Mouse (Mus musculus) embryonic facial prominence, embryonic 14.5 days (tissue): ENCODE measurements around the gene Frs2. TPM values are rescaled to one million over a fixed set of nuclear protein-coding genes. Genes with fewer than 3 reads are reported as not detected.

ENCODE experiments used
- ATAC-seq: fragments of 200-750 bp; cut with Nextera tagmentation; 2 replicates; pipeline ENCODE4 v1.8.0; 2017; ENCODE audit warnings: low read depth, moderate number of reproducible peaks, moderate TSS enrichment
- DNase-seq: peaks from one replicate; pipeline ENCODE4 v3.0.0-alpha.2; 2015; ENCODE audit warnings: low spot score
- H3K27ac ChIP-seq: fragments of 300-500 bp; sonication (generic); replicated peaks from 2 replicates; pipeline ENCODE4 v1.5.1; 2014; ENCODE audit warnings: low read depth, mild to moderate bottlenecking, low read length, moderate library complexity
- H3K27me3 ChIP-seq: fragments of 300-500 bp; sonication (generic); replicated peaks from 2 replicates; pipeline ENCODE4 v1.6.1; 2014; ENCODE audit warnings: low read length; ENCODE audit not compliant: control insufficient read depth, insufficient read depth
- H3K36me3 ChIP-seq: fragments of 300-500 bp; sonication (generic); 2 replicates; pipeline ENCODE4 v1.6.1; 2014; ENCODE audit warnings: low read length, mixed read lengths; ENCODE audit not compliant: control insufficient read depth, insufficient read depth
- H3K4me1 ChIP-seq: fragments of 300-500 bp; sonication (generic); 2 replicates; pipeline ENCODE4 v1.6.1; 2014; ENCODE audit warnings: antibody characterized with exemption, low read length; ENCODE audit not compliant: control insufficient read depth, insufficient read depth
- H3K4me2 ChIP-seq: fragments of 300-500 bp; sonication (generic); 2 replicates; pipeline ENCODE4 v1.6.1; 2014; ENCODE audit warnings: low read depth, mild to moderate bottlenecking, low read length, moderate library complexity, mixed read lengths
- H3K4me3 ChIP-seq: fragments of 300-500 bp; sonication (generic); 2 replicates; pipeline ENCODE4 v1.5.1; 2014; ENCODE audit warnings: low read depth, mild to moderate bottlenecking, low read length
- H3K9ac ChIP-seq: fragments of 300-500 bp; sonication (generic); 2 replicates; pipeline ENCODE4 v1.6.1; 2014; ENCODE audit warnings: low read depth, mild to moderate bottlenecking, low read length, moderate library complexity, mixed read lengths
- H3K9me3 ChIP-seq: fragments of 300-500 bp; sonication (generic); 2 replicates; pipeline ENCODE4 v1.6.1; 2016; ENCODE audit warnings: low read length; ENCODE audit not compliant: control insufficient read depth
- WGBS: fragments of 180-500 bp; shearing (Covaris S2); extraction: QIAGEN DNeasy Blood & Tissue Kit; methylation state at CpG from one replicate; pipeline ENCODE4 v1.1.7; 2014; 5-methylcytosine and 5-hydroxymethylcytosine counted together
- polyA plus RNA-seq: library from polyadenylated mRNA; unstranded; fragments of >200 nt; fragmentation: Nextera tagmentation; extraction: Ambion mirVana; gene quantifications from 2 replicates; pipeline ENCODE4 v1.2.1, GENCODE M21; 2014

Frs2 gene
- 22.6 and 27.6 TPM in 2 replicates for polyA plus RNA-seq

GRCm38 (mm10) chr10:117148361-117149003 is at the start of gene Frs2:
Gene Frs2, minus strand, starts transcription at chr10:117148534.
- peak within 1 kb of the TSS; percentile 78 for H3K4me2 ChIP-seq
- no peaks in the 10 kb centered on the region for H3K9me3 ChIP-seq
- H3K27me3 ChIP-seq, result no peaks in the 10 kb centered on the region
- peaks cover 24% of the 10 kb centered on the region for H3K4me1 ChIP-seq
- DNase-seq (peak; percentile 97), ATAC-seq (peak; percentile 97)
- H3K4me3 ChIP-seq, result peak within 1 kb of the TSS; percentile 98
- H3K36me3 ChIP-seq, result no peaks in the 10 kb centered on the region
- H3K9ac ChIP-seq, result peak within 1 kb of the TSS; percentile 97
- 1% methylated on average over 29 of the region's 57 CpGs for WGBS
- H3K27ac ChIP-seq, result peak within 1 kb of the TSS; percentile 89

GRCm38 (mm10) chr10:117196696-117197095 is 48.4 kb upstream of the Frs2 start:
- no peaks in the 10 kb centered on the region; the same call in 1 of the 2 replicates for H3K4me1 ChIP-seq
- 76% methylated on average over 3 of the region's 3 CpGs for WGBS
- H3K4me3 ChIP-seq, result no peak overlapping the region
- no peaks in the 10 kb centered on the region for H3K36me3 ChIP-seq
- no peak for ATAC-seq
- H3K4me2 ChIP-seq, result no peak overlapping the region
- H3K9me3 ChIP-seq, result no peaks in the 10 kb centered on the region
- no peak overlapping the region for H3K9ac ChIP-seq
- no peak overlapping the region for H3K27ac ChIP-seq
- DNase-seq, result no peak
- no peaks in the 10 kb centered on the region for H3K27me3 ChIP-seq

GRCm38 (mm10) chr10:117195748-117196147 is 47.4 kb upstream of the Frs2 start:
- no peak for DNase-seq
- H3K27ac ChIP-seq, result no peak overlapping the region
- no peaks in the 10 kb centered on the region for H3K9me3 ChIP-seq
- H3K4me2 ChIP-seq, result no peak overlapping the region
- no peaks in the 10 kb centered on the region for H3K27me3 ChIP-seq
- ATAC-seq, result no peak
- no peaks in the 10 kb centered on the region; the same call in 1 of the 2 replicates for H3K4me1 ChIP-seq
- 93% methylated on average over 4 of the region's 4 CpGs for WGBS
- no peaks in the 10 kb centered on the region for H3K36me3 ChIP-seq
- no peak overlapping the region for H3K9ac ChIP-seq
- no peak overlapping the region for H3K4me3 ChIP-seq

GRCm38 (mm10) chr10:117195005-117195404 is 46.7 kb upstream of the Frs2 start:
- no peak overlapping the region for H3K9ac ChIP-seq
- DNase-seq (peak; percentile 66), ATAC-seq (peak; percentile 47; the same call in 1 of the 2 replicates)
- no peak overlapping the region for H3K27ac ChIP-seq
- H3K9me3 ChIP-seq, result no peaks in the 10 kb centered on the region
- H3K4me1 ChIP-seq, result no peaks in the 10 kb centered on the region; the same call in 1 of the 2 replicates
- H3K4me3 ChIP-seq, result no peak overlapping the region
- 79% methylated on average over 12 of the region's 12 CpGs for WGBS
- no peaks in the 10 kb centered on the region for H3K36me3 ChIP-seq
- no peaks in the 10 kb centered on the region for H3K27me3 ChIP-seq
- no peak overlapping the region for H3K4me2 ChIP-seq

GRCm38 (mm10) chr10:117193364-117193763 is 45.0 kb upstream of the Frs2 start:
- no peak overlapping the region for H3K27ac ChIP-seq
- H3K9ac ChIP-seq, result no peak overlapping the region
- H3K4me2 ChIP-seq, result no peak overlapping the region
- H3K4me1 ChIP-seq, result no peaks in the 10 kb centered on the region
- ATAC-seq (no peak), DNase-seq (no peak)
- no peak overlapping the region for H3K4me3 ChIP-seq
- H3K27me3 ChIP-seq, result no peaks in the 10 kb centered on the region
- H3K36me3 ChIP-seq, result no peaks in the 10 kb centered on the region
- H3K9me3 ChIP-seq, result no peaks in the 10 kb centered on the region
- 79% methylated on average over 5 of the region's 5 CpGs for WGBS

- WGBS, result 55% methylated on average over 9 of the region's 9 CpGs
- Histone ChIP-seq H3K4me1 (peaks cover 4% of the 10 kb centered on the region), H3K27ac (no peak overlapping the region), H3K4me3 (no peak overlapping the region), H3K27me3 (no peaks in the 10 kb centered on the region), H3K4me2 (no peak overlapping the region), H3K9me3 (no peaks in the 10 kb centered on the region), H3K9ac (no peak overlapping the region), H3K36me3 (no peaks in the 10 kb centered on the region)
- DNase-seq, result no peak
- ATAC-seq, result no peak
Measured at GRCm38 (mm10) chr10:117185399-117186089, 37.2 kb upstream of the Frs2 start.

GRCm38 (mm10) chr10:117181098-117181497 is 32.8 kb upstream of the Frs2 start:
- ATAC-seq (no peak; the same call in 1 of the 2 replicates), DNase-seq (peak; percentile 52)
- Histone ChIP-seq H3K4me3 (no peak overlapping the region), H3K9me3 (no peaks in the 10 kb centered on the region), H3K27me3 (no peaks in the 10 kb centered on the region), H3K36me3 (no peaks in the 10 kb centered on the region), H3K4me2 (no peak overlapping the region), H3K4me1 (peaks cover 4% of the 10 kb centered on the region), H3K9ac (no peak overlapping the region), H3K27ac (no peak overlapping the region)
- WGBS, result 42% methylated on average over 3 of the region's 3 CpGs

- 61% methylated on average over 12 of the region's 12 CpGs for WGBS
- Histone ChIP-seq H3K4me1 (peaks cover 3% of the 10 kb centered on the region; the same call in 1 of the 2 replicates), H3K27me3 (no peaks in the 10 kb centered on the region), H3K36me3 (no peaks in the 10 kb centered on the region), H3K9me3 (no peaks in the 10 kb centered on the region), H3K9ac (no peak overlapping the region), H3K4me3 (no peak overlapping the region), H3K27ac (no peak overlapping the region), H3K4me2 (peak overlapping the region; percentile 6; the same call in 1 of the 2 replicates)
- no peak for DNase-seq
- peak; percentile 44; the same call in 1 of the 2 replicates for ATAC-seq
Measured at GRCm38 (mm10) chr10:117174645-117175044, 26.3 kb upstream of the Frs2 start.
